Mouse (Mus musculus) lung, adult 2 months (tissue): ENCODE measurements around the gene Chdh. TPM values are rescaled to one million over a fixed set of nuclear protein-coding genes. Genes with fewer than 3 reads are reported as not detected.

Source experiments
- DNase-seq: peaks from one replicate; pipeline ENCODE4 v3.0.0; 2022
- H3K4me1 ChIP-seq: fragments of 200-500 bp; 2 replicates; pipeline ENCODE4 v1.6.1; 2011; ENCODE audit warnings: low read length; ENCODE audit not compliant: control insufficient read depth, insufficient read depth
- H3K4me3 ChIP-seq: fragments of 200-500 bp; replicated peaks from 2 replicates; pipeline ENCODE3; 2011; ENCODE audit warnings: low read depth, mild to moderate bottlenecking, control low read depth, low read length; ENCODE audit errors: extremely low read depth
- CTCF ChIP-seq: fragments of 200-500 bp; IDR thresholded peaks from 2 replicates; pipeline ENCODE4 v1.5.1; 2011; ENCODE audit warnings: mild to moderate bottlenecking, low read length, control low read depth; ENCODE audit not compliant: insufficient read depth
- POLR2A ChIP-seq: fragments of 200-500 bp; IDR thresholded peaks from 2 replicates; pipeline ENCODE4 v1.6.1; 2011; ENCODE audit warnings: low read depth, mild to moderate bottlenecking, control low read depth, low read length, borderline replicate concordance; ENCODE audit errors: extremely low read depth
- WGBS: fragments of 180-500 bp; shearing (Covaris S2); methylation state at CpG from one replicate; pipeline ENCODE4 v1.1.7; 2018; 5-methylcytosine and 5-hydroxymethylcytosine counted together
- polyA plus RNA-seq: library from polyadenylated mRNA; depleted of rRNA; stranded (reverse); fragments of >200 nt; gene quantifications from 2 replicates; pipeline ENCODE4 v1.2.3, GENCODE M21; 2012

Gene Chdh
- polyA plus RNA-seq, 1 experiment = 2.2 TPM

- Histone ChIP-seq H3K4me3 (no peak overlapping the region), H3K4me1 (no peaks in the 10 kb centered on the region)
- TF ChIP-seq POLR2A = no peak
- TF ChIP-seq CTCF = no peak
- DNase-seq = no peak
- WGBS = 80% methylated on average over 6 of the region's 6 CpGs
These were observed 13.6 kb downstream of the Chdh start for GRCm38 (mm10) chr14:30022471-30022870.

DNA sequence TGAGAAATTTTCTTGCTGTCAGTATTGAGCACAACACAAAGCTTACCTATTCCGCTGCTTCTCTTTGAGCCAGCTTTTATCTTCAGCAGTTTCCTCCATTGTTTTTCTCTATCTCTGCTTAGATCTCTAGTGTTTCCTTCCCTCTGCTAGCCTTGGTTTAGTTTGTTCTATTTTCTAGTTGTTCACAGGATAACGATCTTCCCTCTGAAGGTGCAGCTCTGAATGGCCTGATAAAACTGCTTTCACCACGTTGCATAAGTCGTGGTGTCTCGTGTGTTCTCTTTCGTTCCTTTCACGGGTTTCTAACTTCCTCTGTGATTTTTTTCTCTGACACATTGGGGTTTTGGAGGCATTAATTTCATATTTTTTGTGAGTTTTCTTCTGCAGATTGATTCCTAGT is 15.6 kb downstream of the Chdh start:
- no peak overlapping the region for H3K4me3 ChIP-seq
- TF ChIP-seq POLR2A (no peak), CTCF (no peak)
- 26% methylated on average over 7 of the region's 7 CpGs for WGBS

DNA sequence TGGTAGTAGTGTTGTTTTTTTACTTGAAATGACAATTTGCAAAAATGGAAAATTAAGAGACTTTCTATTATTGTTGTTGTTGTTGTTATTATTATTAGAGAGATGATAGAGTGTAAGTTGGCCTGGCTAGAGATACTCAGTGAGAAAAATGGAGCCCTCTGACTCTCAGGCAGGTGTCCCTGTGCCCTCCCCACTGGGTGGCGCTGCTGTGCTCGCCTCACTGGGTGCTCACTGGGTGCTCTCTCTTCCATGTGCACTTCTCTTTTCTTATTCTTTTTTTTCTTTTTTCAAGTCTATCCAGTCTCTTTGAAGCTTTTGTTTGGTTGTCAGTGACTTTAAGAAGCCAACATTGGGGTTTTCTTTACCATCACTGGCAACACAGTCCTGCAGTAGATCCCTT is 18.6 kb downstream of the Chdh start:
- peak; percentile 19; the same call in 1 of the 2 replicates for TF ChIP-seq CTCF
- no peak for TF ChIP-seq POLR2A
- WGBS = 61% methylated on average over 2 of the region's 2 CpGs
- no peaks in the 10 kb centered on the region for H3K4me1 ChIP-seq
- no peak overlapping the region for H3K4me3 ChIP-seq
- no peak for DNase-seq

More for the DNA sequence above, 15.6 kb downstream of the Chdh start:
- no peak for DNase-seq
- no peaks in the 10 kb centered on the region for H3K4me1 ChIP-seq

- DNase-seq = no peak
- no peak for TF ChIP-seq POLR2A
- TF ChIP-seq CTCF = no peak
- 61% methylated on average over 8 of the region's 8 CpGs for WGBS
- Histone ChIP-seq H3K4me1 (no peaks in the 10 kb centered on the region), H3K4me3 (no peak overlapping the region)
These were observed 24.6 kb downstream of the Chdh start for GRCm38 (mm10) chr14:30033405-30033804.

GRCm38 (mm10) chr14:30038431-30038830 is 29.6 kb downstream of the Chdh start:
- Histone ChIP-seq H3K4me3 (no peak overlapping the region), H3K4me1 (no peaks in the 10 kb centered on the region)
- WGBS = 91% methylated on average over 18 of the region's 18 CpGs
- no peak for DNase-seq
- TF ChIP-seq CTCF (no peak), POLR2A (no peak)

- 54% methylated on average over 4 of the region's 4 CpGs for WGBS
- TF ChIP-seq CTCF (no peak), POLR2A (no peak)
- no peak overlapping the region for H3K4me3 ChIP-seq
- H3K4me1 ChIP-seq = no peaks in the 10 kb centered on the region
- no peak for DNase-seq
These were observed 30.6 kb downstream of the Chdh start for GRCm38 (mm10) chr14:30039413-30039812.

GRCm38 (mm10) chr14:30041836-30042235 is 33.0 kb downstream of the Chdh start:
- 87% methylated on average over 9 of the region's 9 CpGs for WGBS

GRCm38 (mm10) chr14:30043356-30043940 is 34.6 kb downstream of the Chdh start:
- 77% methylated on average over 7 of the region's 7 CpGs for WGBS
- TF ChIP-seq POLR2A = no peak
- TF ChIP-seq CTCF = no peak
- Histone ChIP-seq H3K4me1 (no peaks in the 10 kb centered on the region), H3K4me3 (no peak overlapping the region)
- no peak for DNase-seq

More at GRCm38 (mm10) chr14:30041836-30042235, 33.0 kb downstream of the Chdh start:
- no peaks in the 10 kb centered on the region for H3K4me1 ChIP-seq
- TF ChIP-seq CTCF (no peak), POLR2A (no peak)
- DNase-seq = no peak
- no peak overlapping the region for H3K4me3 ChIP-seq

DNA sequence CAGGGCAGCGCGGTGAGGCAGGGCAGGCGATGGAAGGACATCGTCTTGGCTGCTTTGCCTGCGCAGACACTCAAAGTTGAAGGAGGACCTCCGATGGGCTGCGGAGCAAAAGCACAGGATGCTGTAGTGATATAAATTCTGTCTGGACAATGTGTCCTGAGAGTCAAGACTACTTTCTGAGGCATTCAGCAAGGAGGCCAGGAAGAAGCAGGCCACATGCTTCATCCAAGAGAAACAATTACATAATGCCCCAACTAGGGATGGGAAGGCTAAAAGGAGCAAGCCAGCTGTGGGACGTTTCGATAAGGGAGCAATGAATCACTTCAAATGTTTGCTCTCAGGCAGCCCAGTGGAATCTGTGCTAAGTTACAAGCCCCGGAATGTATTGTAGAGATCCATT is 36.4 kb downstream of the Chdh start:
- Histone ChIP-seq H3K4me1 (no peaks in the 10 kb centered on the region), H3K4me3 (no peak overlapping the region)
- no peak for DNase-seq
- WGBS = 73% methylated on average over 10 of the region's 10 CpGs
- TF ChIP-seq CTCF (no peak), POLR2A (no peak)

DNA sequence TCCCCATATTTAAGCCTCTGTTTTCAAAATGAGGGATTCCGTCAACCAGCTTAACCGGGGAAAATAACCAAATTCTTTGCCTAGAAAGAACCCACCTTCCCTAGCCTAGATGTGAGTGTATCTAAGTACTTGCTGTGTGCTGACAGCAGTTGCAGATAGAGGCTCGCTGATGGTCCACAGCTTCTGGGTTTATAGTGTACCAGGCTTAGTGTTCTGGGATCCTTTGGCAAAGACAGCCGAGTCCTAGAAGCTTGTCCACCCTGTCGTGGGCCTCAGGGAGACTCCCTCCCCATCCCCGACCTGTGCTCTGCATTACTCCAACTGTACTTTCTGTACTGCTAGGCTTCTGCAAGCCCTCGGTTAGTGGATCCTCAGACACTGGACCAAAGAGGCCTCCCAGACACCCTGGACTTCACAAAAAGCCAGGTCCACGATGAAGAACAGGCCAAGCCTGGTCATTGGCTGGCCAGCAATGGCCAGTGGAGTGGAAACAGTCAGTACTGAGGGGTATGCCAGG is 36.9 kb downstream of the Chdh start:
- DNase-seq = no peak
- TF ChIP-seq POLR2A (no peak), CTCF (no peak)
- 71% methylated on average over 8 of the region's 8 CpGs for WGBS

GRCm38 (mm10) chr14:30046976-30047375 is 38.2 kb downstream of the Chdh start:
- Histone ChIP-seq H3K4me3 (no peak overlapping the region), H3K4me1 (no peaks in the 10 kb centered on the region)
- no peak for TF ChIP-seq POLR2A
- TF ChIP-seq CTCF = no peak
- DNase-seq = no peak
- 88% methylated on average over 4 of the region's 4 CpGs for WGBS

More for the DNA sequence above, 36.9 kb downstream of the Chdh start:
- H3K4me3 ChIP-seq = no peak overlapping the region
- no peaks in the 10 kb centered on the region for H3K4me1 ChIP-seq
